Mouse (Mus musculus) forebrain, embryonic 14.5 days (tissue): Measurements from ENCODE around the gene Calm2. TPM values are rescaled to one million over a fixed set of nuclear protein-coding genes. Genes with fewer than 3 reads are reported as not detected.

Experiments
- ATAC-seq: fragments of 200-750 bp; cut with Nextera tagmentation; 2 replicates; pipeline ENCODE4 v1.8.0; 2017; ENCODE audit warnings: mild to moderate bottlenecking, moderate library complexity
- DNase-seq: peaks from one replicate; pipeline ENCODE4 v3.0.0-alpha.2; 2015; ENCODE audit warnings: low spot score
- H3K27ac ChIP-seq: fragments of 300-500 bp; sonication (generic); 2 replicates; pipeline ENCODE4 v1.5.1; 2014; ENCODE audit warnings: low read depth, mild to moderate bottlenecking, control low read depth, low read length, moderate library complexity
- H3K27me3 ChIP-seq: fragments of 300-500 bp; sonication (generic); replicated peaks from 2 replicates; pipeline ENCODE4 v1.6.1; 2014; ENCODE audit warnings: low read length, control low read depth, mixed read lengths; ENCODE audit not compliant: control insufficient read depth, insufficient read depth
- H3K36me3 ChIP-seq: fragments of 300-500 bp; sonication (generic); 2 replicates; pipeline ENCODE4 v1.6.1; 2014; ENCODE audit warnings: low read length, control low read depth; ENCODE audit not compliant: control insufficient read depth, insufficient read depth
- H3K4me1 ChIP-seq: fragments of 300-500 bp; sonication (generic); 2 replicates; pipeline ENCODE4 v1.6.1; 2014; ENCODE audit warnings: antibody characterized with exemption, low read length, control low read depth; ENCODE audit not compliant: control insufficient read depth, insufficient read depth
- H3K4me2 ChIP-seq: fragments of 300-500 bp; sonication (generic); 2 replicates; pipeline ENCODE4 v1.6.1; 2014; ENCODE audit warnings: mild to moderate bottlenecking, control low read depth, low read length
- H3K4me3 ChIP-seq: fragments of 300-500 bp; sonication (generic); 2 replicates; pipeline ENCODE4 v1.5.1; 2014; ENCODE audit warnings: low read depth, low read length, control low read depth
- H3K9ac ChIP-seq: fragments of 300-500 bp; sonication (generic); 2 replicates; pipeline ENCODE4 v1.6.1; 2014; ENCODE audit warnings: mild to moderate bottlenecking, low read length, control low read depth, moderate library complexity
- H3K9me3 ChIP-seq: fragments of 300-500 bp; sonication (generic); replicated peaks from 2 replicates; pipeline ENCODE4 v1.6.1; 2016; ENCODE audit warnings: low read length, control low read depth, mixed read lengths; ENCODE audit not compliant: control insufficient read depth
- WGBS: fragments of 180-500 bp; shearing (Covaris S2); extraction: QIAGEN DNeasy Blood & Tissue Kit; methylation state at CpG from one replicate; pipeline ENCODE4 v1.1.7; 2014; 5-methylcytosine and 5-hydroxymethylcytosine counted together
- polyA plus RNA-seq: library from polyadenylated mRNA; unstranded; fragments of >200 nt; fragmentation: Nextera tagmentation; extraction: Ambion mirVana; gene quantifications from 2 replicates; pipeline ENCODE4 v1.2.1, GENCODE M21; 2014

Gene Calm2
- polyA plus RNA-seq, 1 experiment from 2014 or later: 2,068 TPM

DNA sequence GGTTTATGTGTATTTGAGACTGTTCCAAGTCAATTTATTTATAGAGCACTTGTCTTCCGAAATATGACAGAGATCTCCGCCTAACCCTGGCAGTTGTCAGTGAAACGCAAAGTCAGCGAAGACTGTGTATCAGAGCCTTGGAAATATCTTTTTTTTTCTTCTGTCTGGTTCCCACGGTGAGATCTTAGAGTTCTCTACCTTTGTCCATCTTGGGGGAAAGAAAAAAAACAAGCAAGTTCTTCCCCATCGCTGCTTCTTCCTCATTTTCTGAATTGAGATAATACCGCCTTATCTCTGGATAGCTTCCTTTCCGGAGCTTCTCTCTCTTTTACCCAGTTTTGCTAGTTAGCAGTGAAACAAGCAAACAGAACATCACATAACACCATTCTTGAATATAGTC is 2.1 kb upstream of the Calm2 start:
- H3K9ac ChIP-seq: no peak overlapping the region
- H3K4me1 ChIP-seq: peaks cover 14% of the 10 kb centered on the region
- no peak overlapping the region for H3K4me3 ChIP-seq
- H3K27ac ChIP-seq: no peak overlapping the region
- DNase-seq (no peak), ATAC-seq (no peak)
- 93% methylated on average over 8 of the region's 8 CpGs for WGBS
- H3K4me2 ChIP-seq: no peak overlapping the region
- no peaks in the 10 kb centered on the region for H3K9me3 ChIP-seq
- no peaks in the 10 kb centered on the region for H3K27me3 ChIP-seq
- H3K36me3 ChIP-seq: no peaks in the 10 kb centered on the region

GRCm38 (mm10) chr17:87448339-87448738 is 1.6 kb upstream of the Calm2 start:
- no peak overlapping the region for H3K9ac ChIP-seq
- H3K36me3 ChIP-seq: no peaks in the 10 kb centered on the region
- peaks cover 19% of the 10 kb centered on the region for H3K4me1 ChIP-seq
- DNase-seq: no peak
- no peak overlapping the region for H3K27ac ChIP-seq
- H3K4me2 ChIP-seq: no peak overlapping the region; the same call in 1 of the 2 replicates
- no peaks in the 10 kb centered on the region for H3K9me3 ChIP-seq
- no peaks in the 10 kb centered on the region for H3K27me3 ChIP-seq
- ATAC-seq: no peak
- H3K4me3 ChIP-seq: no peak overlapping the region
- 84% methylated on average over 9 of the region's 9 CpGs for WGBS

- Histone ChIP-seq H3K4me3 (peak overlapping the region; percentile 84), H3K4me2 (peak overlapping the region; percentile 83), H3K27ac (peak overlapping the region; percentile 99), H3K9ac (peak overlapping the region; percentile 100), H3K36me3 (0 out of 2 replicates have a peak, but pooled peaks cover under 1% of the 10 kb centered on the region), H3K9me3 (no peaks in the 10 kb centered on the region), H3K27me3 (no peaks in the 10 kb centered on the region), H3K4me1 (peaks cover 24% of the 10 kb centered on the region)
- peak; percentile 22 for DNase-seq
- 27% methylated on average over 12 of the region's 12 CpGs for WGBS
- no peak for ATAC-seq
These were observed 971 bp upstream of the Calm2 start for GRCm38 (mm10) chr17:87447612-87448200.

GRCm38 (mm10) chr17:87445917-87446766 is 593 bp downstream of the Calm2 start:
- peak overlapping the region; percentile 84 for H3K4me3 ChIP-seq
- DNase-seq (peak; percentile 92), ATAC-seq (peak; percentile 81)
- peak overlapping the region; percentile 99 for H3K27ac ChIP-seq
- under 1% methylated on average over 38 of the region's 86 CpGs for WGBS
- peak overlapping the region; percentile 100 for H3K9ac ChIP-seq
- H3K4me1 ChIP-seq: peaks cover 33% of the 10 kb centered on the region
- H3K4me2 ChIP-seq: peak overlapping the region; percentile 83
- 0 out of 2 replicates have a peak, but pooled peaks cover 8% of the 10 kb centered on the region for H3K36me3 ChIP-seq
- H3K27me3 ChIP-seq: no peaks in the 10 kb centered on the region
- no peaks in the 10 kb centered on the region for H3K9me3 ChIP-seq

DNA sequence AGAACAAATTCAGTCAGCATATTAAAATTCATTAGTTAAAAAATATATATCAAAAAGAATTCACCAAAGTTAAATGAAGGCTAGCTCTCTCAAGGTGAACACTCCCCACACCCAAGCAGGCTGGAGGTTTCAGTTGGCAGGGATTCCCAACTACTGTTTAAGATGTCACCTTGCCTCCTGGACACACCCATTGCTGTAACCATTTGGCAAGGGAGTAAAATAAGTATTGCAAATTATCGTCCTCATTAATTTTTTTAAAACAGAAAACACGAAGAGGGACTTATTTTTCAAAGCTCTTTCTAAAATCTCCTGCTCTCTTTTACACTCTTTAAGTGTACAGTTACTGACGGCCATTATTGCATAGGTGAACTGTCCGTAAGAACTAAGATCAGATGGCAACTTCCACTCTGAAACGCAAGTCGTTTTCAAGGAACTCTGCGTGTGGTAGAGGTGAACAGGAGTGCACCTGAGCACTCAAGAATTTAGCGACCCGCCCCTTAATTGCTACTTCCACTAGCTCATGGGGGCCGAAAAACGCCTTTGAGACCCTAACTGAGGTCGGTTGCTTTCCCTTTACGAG is 1.3 kb downstream of the Calm2 start:
- Histone ChIP-seq H3K27ac (peak overlapping the region; percentile 99), H3K36me3 (0 out of 2 replicates have a peak, but pooled peaks cover 9% of the 10 kb centered on the region), H3K27me3 (no peaks in the 10 kb centered on the region), H3K9me3 (no peaks in the 10 kb centered on the region), H3K4me3 (peak overlapping the region; percentile 84), H3K4me2 (peak overlapping the region; percentile 83), H3K4me1 (peaks cover 34% of the 10 kb centered on the region), H3K9ac (peak overlapping the region; percentile 100)
- under 1% methylated on average over 13 of the region's 13 CpGs for WGBS
- ATAC-seq (no peak), DNase-seq (no peak)

GRCm38 (mm10) chr17:87444763-87445162 is 2.0 kb downstream of the Calm2 start:
- 38% methylated on average over 4 of the region's 4 CpGs for WGBS
- Histone ChIP-seq H3K27ac (no peak overlapping the region), H3K4me1 (peaks cover 37% of the 10 kb centered on the region)

GRCm38 (mm10) chr17:87441537-87441936 is 5.2 kb downstream of the Calm2 start:
- H3K36me3 ChIP-seq: peaks cover 18% of the 10 kb centered on the region
- H3K4me3 ChIP-seq: no peak overlapping the region
- peaks cover 32% of the 10 kb centered on the region for H3K4me1 ChIP-seq

More at GRCm38 (mm10) chr17:87444763-87445162, 2.0 kb downstream of the Calm2 start:
- H3K4me3 ChIP-seq: peak overlapping the region; percentile 84
- H3K9ac ChIP-seq: peak overlapping the region; percentile 10; the same call in 1 of the 2 replicates
- no peak for DNase-seq
- ATAC-seq: no peak
- peak overlapping the region; percentile 83 for H3K4me2 ChIP-seq
- H3K9me3 ChIP-seq: no peaks in the 10 kb centered on the region
- peaks cover 13% of the 10 kb centered on the region; the same call in 1 of the 2 replicates for H3K36me3 ChIP-seq
- no peaks in the 10 kb centered on the region for H3K27me3 ChIP-seq

DNA sequence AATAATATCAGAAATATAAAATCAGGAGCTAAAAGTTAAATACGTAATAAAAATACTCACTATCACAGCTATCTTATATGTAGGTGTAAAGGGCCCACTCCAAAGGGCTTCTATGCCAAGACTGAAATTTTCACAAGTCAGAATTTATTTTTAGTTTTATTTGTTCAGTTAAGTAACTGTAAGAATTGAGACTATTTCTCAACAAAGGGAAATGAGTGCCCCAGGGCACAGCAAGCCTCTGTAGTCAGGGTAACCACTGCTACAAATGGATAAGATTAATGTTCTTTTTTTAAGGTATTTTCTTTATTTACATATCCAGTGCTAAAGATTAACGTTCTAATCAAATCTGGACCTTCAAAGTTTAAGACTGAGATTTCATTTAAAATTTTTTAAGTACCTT is 7.3 kb downstream of the Calm2 start:
- ATAC-seq (no peak), DNase-seq (no peak)
- no peak overlapping the region for H3K27ac ChIP-seq
- H3K4me1 ChIP-seq: peaks cover 28% of the 10 kb centered on the region
- peaks cover 31% of the 10 kb centered on the region for H3K36me3 ChIP-seq
- no peak overlapping the region for H3K9ac ChIP-seq
- H3K27me3 ChIP-seq: no peaks in the 10 kb centered on the region
- H3K4me2 ChIP-seq: no peak overlapping the region
- WGBS: 93% methylated on average over 2 of the region's 2 CpGs
- H3K9me3 ChIP-seq: no peaks in the 10 kb centered on the region
- H3K4me3 ChIP-seq: no peak overlapping the region

More at GRCm38 (mm10) chr17:87441537-87441936, 5.2 kb downstream of the Calm2 start:
- ATAC-seq (no peak), DNase-seq (no peak)
- Histone ChIP-seq H3K27ac (no peak overlapping the region), H3K4me2 (peak overlapping the region; percentile 4; the same call in 1 of the 2 replicates), H3K9ac (no peak overlapping the region), H3K9me3 (no peaks in the 10 kb centered on the region), H3K27me3 (no peaks in the 10 kb centered on the region)
- WGBS: 67% methylated on average over 2 of the region's 2 CpGs
